Mouse (Mus musculus) neural tube, embryonic 13.5 days (tissue): ENCODE data around the gene Gnai3. TPM values are rescaled to one million over a fixed set of nuclear protein-coding genes. Genes with fewer than 3 reads are reported as not detected.

Experiments
- ATAC-seq: fragments of 200-750 bp; cut with Nextera tagmentation; 2 replicates; pipeline ENCODE4 v1.8.0; 2017; ENCODE audit warnings: low read depth, mild to moderate bottlenecking, moderate TSS enrichment, moderate library complexity
- H3K27ac ChIP-seq: fragments of 300-500 bp; sonication (generic); replicated peaks from 2 replicates; pipeline ENCODE4 v1.5.1; 2015; ENCODE audit warnings: moderate library complexity, mild to moderate bottlenecking, inconsistent platforms
- H3K27me3 ChIP-seq: fragments of 300-500 bp; sonication (generic); 2 replicates; pipeline ENCODE4 v1.6.1; 2015; ENCODE audit warnings: mild to moderate bottlenecking, inconsistent platforms
- H3K36me3 ChIP-seq: fragments of 300-500 bp; sonication (generic); 2 replicates; pipeline ENCODE4 v1.6.1; 2015; ENCODE audit warnings: mild to moderate bottlenecking, inconsistent platforms
- H3K4me1 ChIP-seq: fragments of 300-500 bp; sonication (generic); replicated peaks from 2 replicates; pipeline ENCODE4 v1.6.1; 2015; ENCODE audit warnings: inconsistent platforms
- H3K4me2 ChIP-seq: fragments of 300-500 bp; sonication (generic); 2 replicates; pipeline ENCODE4 v1.6.1; 2015; ENCODE audit warnings: inconsistent platforms, mild to moderate bottlenecking, moderate library complexity
- H3K4me3 ChIP-seq: fragments of 300-500 bp; sonication (generic); 2 replicates; pipeline ENCODE4 v1.5.1; 2015; ENCODE audit warnings: mild to moderate bottlenecking, inconsistent platforms
- H3K9ac ChIP-seq: fragments of 300-500 bp; sonication (generic); 2 replicates; pipeline ENCODE4 v1.6.1; 2015; ENCODE audit warnings: moderate library complexity, mild to moderate bottlenecking, inconsistent platforms
- H3K9me3 ChIP-seq: fragments of 300-500 bp; sonication (generic); 2 replicates; pipeline ENCODE4 v1.6.1; 2016; ENCODE audit warnings: inconsistent platforms
- WGBS: fragments of 180-500 bp; shearing (Covaris S2); methylation state at CpG from one replicate; pipeline ENCODE4 v1.1.7; 2015; 5-methylcytosine and 5-hydroxymethylcytosine counted together
- polyA plus RNA-seq: library from polyadenylated mRNA; unstranded; fragments of >200 nt; fragmentation: Nextera tagmentation; extraction: Ambion mirVana; gene quantifications from 2 replicates; pipeline ENCODE4 v1.2.1, GENCODE M21; 2015

Gnai3 gene
- polyA plus RNA-seq, 1 experiment from 2014 or later: 151 TPM

GRCm38 (mm10) chr3:108126327-108126726 is 19.6 kb downstream of the Gnai3 start:
- H3K27me3 ChIP-seq: no peaks in the 10 kb centered on the region
- H3K36me3 ChIP-seq: peaks cover 18% of the 10 kb centered on the region
- 0 out of 2 replicates have a peak, but pooled peaks cover 3% of the 10 kb centered on the region for H3K4me1 ChIP-seq
- H3K9ac ChIP-seq: no peak overlapping the region
- no peak overlapping the region for H3K4me3 ChIP-seq
- no peak overlapping the region for H3K27ac ChIP-seq
- ATAC-seq: no peak
- no peak overlapping the region for H3K4me2 ChIP-seq
- WGBS: 89% methylated on average over 3 of the region's 3 CpGs
- no peaks in the 10 kb centered on the region for H3K9me3 ChIP-seq

- no peak overlapping the region for H3K4me3 ChIP-seq
- H3K4me1 ChIP-seq: 0 out of 2 replicates have a peak, but pooled peaks cover 3% of the 10 kb centered on the region
- ATAC-seq: no peak
- no peak overlapping the region for H3K4me2 ChIP-seq
- H3K27ac ChIP-seq: no peak overlapping the region
- no peaks in the 10 kb centered on the region for H3K9me3 ChIP-seq
- WGBS: 63% methylated on average over 1 of the region's 1 CpGs
- peaks cover 35% of the 10 kb centered on the region for H3K36me3 ChIP-seq
- H3K27me3 ChIP-seq: no peaks in the 10 kb centered on the region
- H3K9ac ChIP-seq: no peak overlapping the region
Observed at GRCm38 (mm10) chr3:108124131-108124530, 21.8 kb downstream of the Gnai3 start.

GRCm38 (mm10) chr3:108123242-108123641 is 22.7 kb downstream of the Gnai3 start:
- no peak overlapping the region for H3K4me3 ChIP-seq
- no peaks in the 10 kb centered on the region for H3K4me1 ChIP-seq
- no peak overlapping the region for H3K4me2 ChIP-seq
- H3K27me3 ChIP-seq: no peaks in the 10 kb centered on the region
- 92% methylated on average over 5 of the region's 5 CpGs for WGBS
- no peak for ATAC-seq
- H3K9ac ChIP-seq: no peak overlapping the region
- H3K36me3 ChIP-seq: peaks cover 43% of the 10 kb centered on the region
- no peak overlapping the region for H3K27ac ChIP-seq
- H3K9me3 ChIP-seq: no peaks in the 10 kb centered on the region

GRCm38 (mm10) chr3:108121101-108121500 is 24.8 kb downstream of the Gnai3 start:
- Histone ChIP-seq H3K4me1 (no peaks in the 10 kb centered on the region), H3K9ac (no peak overlapping the region), H3K4me3 (no peak overlapping the region), H3K4me2 (no peak overlapping the region), H3K9me3 (no peaks in the 10 kb centered on the region), H3K27ac (no peak overlapping the region), H3K36me3 (peaks cover 63% of the 10 kb centered on the region), H3K27me3 (no peaks in the 10 kb centered on the region)
- WGBS: 85% methylated on average over 3 of the region's 3 CpGs
- no peak for ATAC-seq

GRCm38 (mm10) chr3:108117465-108117864 is 28.5 kb downstream of the Gnai3 start:
- Histone ChIP-seq H3K9ac (no peak overlapping the region), H3K27me3 (no peaks in the 10 kb centered on the region), H3K4me1 (no peaks in the 10 kb centered on the region), H3K4me3 (no peak overlapping the region), H3K36me3 (peaks cover 74% of the 10 kb centered on the region), H3K27ac (no peak overlapping the region), H3K4me2 (no peak overlapping the region), H3K9me3 (no peaks in the 10 kb centered on the region)
- 92% methylated on average over 6 of the region's 6 CpGs for WGBS
- no peak for ATAC-seq

GRCm38 (mm10) chr3:108113591-108114289 is 32.2 kb downstream of the Gnai3 start:
- Histone ChIP-seq H3K4me2 (no peak overlapping the region), H3K36me3 (peaks cover 79% of the 10 kb centered on the region), H3K27me3 (no peaks in the 10 kb centered on the region), H3K9ac (no peak overlapping the region), H3K4me1 (no peaks in the 10 kb centered on the region), H3K27ac (0 out of 2 replicates have a peak overlapping the region, but pooled peaks have one; percentile 11), H3K4me3 (no peak overlapping the region), H3K9me3 (no peaks in the 10 kb centered on the region)
- no peak for ATAC-seq
- WGBS: 94% methylated on average over 7 of the region's 7 CpGs

GRCm38 (mm10) chr3:108112666-108113065 is 33.3 kb downstream of the Gnai3 start:
- no peak for ATAC-seq
- Histone ChIP-seq H3K4me2 (no peak overlapping the region), H3K9ac (no peak overlapping the region), H3K36me3 (peaks cover 78% of the 10 kb centered on the region), H3K4me1 (no peaks in the 10 kb centered on the region), H3K27ac (no peak overlapping the region), H3K9me3 (no peaks in the 10 kb centered on the region), H3K4me3 (no peak overlapping the region), H3K27me3 (no peaks in the 10 kb centered on the region)
- 77% methylated on average over 4 of the region's 4 CpGs for WGBS

GRCm38 (mm10) chr3:108112246-108112645 is 33.7 kb downstream of the Gnai3 start:
- Histone ChIP-seq H3K27me3 (no peaks in the 10 kb centered on the region), H3K9ac (no peak overlapping the region), H3K4me2 (no peak overlapping the region), H3K4me1 (no peaks in the 10 kb centered on the region), H3K36me3 (peaks cover 76% of the 10 kb centered on the region), H3K4me3 (no peak overlapping the region), H3K9me3 (no peaks in the 10 kb centered on the region), H3K27ac (no peak overlapping the region)
- ATAC-seq: no peak
- 83% methylated on average over 7 of the region's 7 CpGs for WGBS

- Histone ChIP-seq H3K27ac (no peak overlapping the region), H3K9me3 (no peaks in the 10 kb centered on the region), H3K4me1 (no peaks in the 10 kb centered on the region), H3K4me3 (no peak overlapping the region), H3K4me2 (no peak overlapping the region), H3K27me3 (no peaks in the 10 kb centered on the region), H3K36me3 (peaks cover 76% of the 10 kb centered on the region), H3K9ac (no peak overlapping the region)
- WGBS: 84% methylated on average over 5 of the region's 5 CpGs
- no peak for ATAC-seq
Observed at GRCm38 (mm10) chr3:108111320-108111719, 34.6 kb downstream of the Gnai3 start.

- WGBS: 81% methylated on average over 3 of the region's 3 CpGs
- Histone ChIP-seq H3K4me2 (no peak overlapping the region), H3K4me3 (no peak overlapping the region), H3K4me1 (peaks cover 10% of the 10 kb centered on the region; the same call in 1 of the 2 replicates), H3K9me3 (no peaks in the 10 kb centered on the region), H3K9ac (no peak overlapping the region), H3K36me3 (peaks cover 43% of the 10 kb centered on the region), H3K27me3 (no peaks in the 10 kb centered on the region), H3K27ac (no peak overlapping the region)
- ATAC-seq: no peak
Observed at GRCm38 (mm10) chr3:108105281-108105680, 40.7 kb downstream of the Gnai3 start.

- Histone ChIP-seq H3K27ac (no peak overlapping the region), H3K4me2 (no peak overlapping the region), H3K4me3 (no peak overlapping the region), H3K9me3 (no peaks in the 10 kb centered on the region), H3K27me3 (no peaks in the 10 kb centered on the region), H3K4me1 (peaks cover 10% of the 10 kb centered on the region; the same call in 1 of the 2 replicates), H3K36me3 (peaks cover 17% of the 10 kb centered on the region; the same call in 1 of the 2 replicates), H3K9ac (no peak overlapping the region)
- ATAC-seq: no peak
- 80% methylated on average over 6 of the region's 6 CpGs for WGBS
Observed at GRCm38 (mm10) chr3:108102075-108102474, 43.9 kb downstream of the Gnai3 start.

GRCm38 (mm10) chr3:108101594-108101993 is 44.4 kb downstream of the Gnai3 start:
- H3K4me1 ChIP-seq: peaks cover 10% of the 10 kb centered on the region; the same call in 1 of the 2 replicates
- H3K36me3 ChIP-seq: 0 out of 2 replicates have a peak, but pooled peaks cover 12% of the 10 kb centered on the region
- 28% methylated on average over 3 of the region's 3 CpGs for WGBS
- no peaks in the 10 kb centered on the region for H3K27me3 ChIP-seq
- no peak overlapping the region for H3K4me3 ChIP-seq
- H3K9me3 ChIP-seq: no peaks in the 10 kb centered on the region
- no peak for ATAC-seq
- H3K27ac ChIP-seq: peak overlapping the region; percentile 46; the same call in 1 of the 2 replicates
- H3K9ac ChIP-seq: 0 out of 2 replicates have a peak overlapping the region, but pooled peaks have one; percentile 31
- no peak overlapping the region for H3K4me2 ChIP-seq

- 83% methylated on average over 6 of the region's 6 CpGs for WGBS
- no peaks in the 10 kb centered on the region for H3K36me3 ChIP-seq
Observed at GRCm38 (mm10) chr3:108098316-108098715, 47.6 kb downstream of the Gnai3 start.

More at GRCm38 (mm10) chr3:108098316-108098715, 47.6 kb downstream of the Gnai3 start:
- peaks cover 10% of the 10 kb centered on the region; the same call in 1 of the 2 replicates for H3K4me1 ChIP-seq
- no peak for ATAC-seq
- no peak overlapping the region for H3K9ac ChIP-seq
- H3K27ac ChIP-seq: no peak overlapping the region
- no peaks in the 10 kb centered on the region for H3K27me3 ChIP-seq
- H3K4me2 ChIP-seq: no peak overlapping the region
- no peaks in the 10 kb centered on the region for H3K9me3 ChIP-seq
- H3K4me3 ChIP-seq: no peak overlapping the region
